Mouse (Mus musculus) megakaryocyte, embryonic 14.5 days (primary cell): ENCODE measurements around the gene F8.

ENCODE experiments used
- FLI1 ChIP-seq: IDR thresholded peaks from 2 replicates; pipeline ENCODE4 v1.6.1; 2012; ENCODE audit warnings: low read length, inconsistent platforms, mixed read lengths
- GATA1 ChIP-seq: IDR thresholded peaks from 3 replicates; pipeline ENCODE4 v1.6.1; 2012; ENCODE audit warnings: mixed read lengths, low read length, inconsistent platforms, borderline replicate concordance

- TF ChIP-seq GATA1: no peak
- TF ChIP-seq FLI1: no peak
These were observed 33.7 kb upstream of the F8 start, which contains the start of the genes Cmc4, Mtcp1 and Brcc3 for GRCm38 (mm10) chrX:75415936-75416785.
